Mouse (Mus musculus) stomach, postnatal 0 days (tissue): ENCODE measurements around the gene Fgfr2.

Source experiments
- CTCF ChIP-seq: IDR thresholded peaks from 2 replicates; pipeline ENCODE4 v1.5.1; 2016; ENCODE audit warnings: antibody characterized with exemption, low read depth, mild to moderate bottlenecking, moderate library complexity
- EP300 ChIP-seq: optimal IDR thresholded peaks from 2 replicates; pipeline ENCODE3; 2016; ENCODE audit warnings: antibody characterized with exemption

DNA sequence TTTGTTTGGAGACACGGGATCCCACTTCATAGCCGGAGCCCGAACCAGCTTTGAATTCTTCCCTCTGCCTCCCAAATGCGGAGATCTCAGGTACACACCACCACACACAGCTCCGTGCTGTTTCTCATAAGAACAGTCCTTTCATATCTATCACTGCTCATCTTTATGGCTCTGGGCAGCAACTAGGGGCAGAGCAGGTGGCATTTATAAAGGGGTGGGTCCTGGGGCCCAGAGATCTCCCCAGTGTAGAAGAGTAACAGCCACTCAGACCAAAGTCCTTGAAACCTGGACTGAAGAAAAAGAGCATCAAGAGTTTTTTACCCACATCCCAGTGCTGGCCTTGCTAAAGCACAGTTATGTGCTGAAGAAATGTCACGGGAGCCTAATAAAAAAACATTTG, 542.6 kb downstream of the Fgfr2 start:
- no peak for TF ChIP-seq CTCF
- no peak for TF ChIP-seq EP300
